Mouse (Mus musculus) hindbrain, embryonic 16.5 days (tissue): Measurements from ENCODE around the gene Psmb9. TPM values are rescaled to one million over a fixed set of nuclear protein-coding genes. Genes with fewer than 3 reads are reported as not detected.
"Not testable (repeated sequence)": the region's sequence is repeated elsewhere in the genome, so short reads cannot be mapped to it uniquely, and the experiment has no call there.

Experiments
- ATAC-seq: fragments of 200-750 bp; cut with Nextera tagmentation; 2 replicates; pipeline ENCODE4 v1.8.0; 2017; ENCODE audit warnings: moderate TSS enrichment, moderate library complexity
- H3K27ac ChIP-seq: fragments of 300-500 bp; sonication (generic); 2 replicates; pipeline ENCODE4 v1.5.1; 2014; ENCODE audit warnings: low read depth, mild to moderate bottlenecking, control low read depth, low read length, moderate library complexity
- H3K27me3 ChIP-seq: fragments of 300-500 bp; sonication (generic); replicated peaks from 2 replicates; pipeline ENCODE4 v1.6.1; 2014; ENCODE audit warnings: low read length; ENCODE audit not compliant: control insufficient read depth, insufficient read depth
- H3K36me3 ChIP-seq: fragments of 300-500 bp; sonication (generic); 2 replicates; pipeline ENCODE4 v1.6.1; 2014; ENCODE audit warnings: mild to moderate bottlenecking, low read length, moderate library complexity, mixed read lengths; ENCODE audit not compliant: control insufficient read depth, insufficient read depth
- H3K4me1 ChIP-seq: fragments of 300-500 bp; sonication (generic); 2 replicates; pipeline ENCODE4 v1.6.1; 2014; ENCODE audit warnings: low read depth, low read length; ENCODE audit not compliant: control insufficient read depth, insufficient read depth
- H3K4me2 ChIP-seq: fragments of 300-500 bp; sonication (generic); 2 replicates; pipeline ENCODE4 v1.6.1; 2014; ENCODE audit warnings: mild to moderate bottlenecking, low read length, control low read depth, moderate library complexity
- H3K4me3 ChIP-seq: fragments of 300-500 bp; sonication (generic); 2 replicates; pipeline ENCODE4 v1.5.1; 2014; ENCODE audit warnings: mild to moderate bottlenecking, low read length, control low read depth, moderate library complexity
- H3K9ac ChIP-seq: fragments of 300-500 bp; sonication (generic); 2 replicates; pipeline ENCODE4 v1.6.1; 2014; ENCODE audit warnings: low read depth, mild to moderate bottlenecking, control low read depth, low read length, moderate library complexity
- H3K9me3 ChIP-seq: fragments of 300-500 bp; sonication (generic); 2 replicates; pipeline ENCODE4 v1.6.1; 2014; ENCODE audit warnings: mild to moderate bottlenecking, low read length, moderate library complexity; ENCODE audit not compliant: control insufficient read depth
- WGBS: fragments of 180-500 bp; shearing (Covaris S2); extraction: QIAGEN DNeasy Blood & Tissue Kit; methylation state at CpG from one replicate; pipeline ENCODE4 v1.1.7; 2014; 5-methylcytosine and 5-hydroxymethylcytosine counted together
- polyA plus RNA-seq: library from polyadenylated mRNA; unstranded; fragments of >200 nt; fragmentation: Nextera tagmentation; extraction: Ambion mirVana; gene quantifications from 2 replicates; pipeline ENCODE4 v1.2.1, GENCODE M21; 2015

Psmb9 gene
- 1.8 and 2.2 TPM in 2 replicates for polyA plus RNA-seq

DNA sequence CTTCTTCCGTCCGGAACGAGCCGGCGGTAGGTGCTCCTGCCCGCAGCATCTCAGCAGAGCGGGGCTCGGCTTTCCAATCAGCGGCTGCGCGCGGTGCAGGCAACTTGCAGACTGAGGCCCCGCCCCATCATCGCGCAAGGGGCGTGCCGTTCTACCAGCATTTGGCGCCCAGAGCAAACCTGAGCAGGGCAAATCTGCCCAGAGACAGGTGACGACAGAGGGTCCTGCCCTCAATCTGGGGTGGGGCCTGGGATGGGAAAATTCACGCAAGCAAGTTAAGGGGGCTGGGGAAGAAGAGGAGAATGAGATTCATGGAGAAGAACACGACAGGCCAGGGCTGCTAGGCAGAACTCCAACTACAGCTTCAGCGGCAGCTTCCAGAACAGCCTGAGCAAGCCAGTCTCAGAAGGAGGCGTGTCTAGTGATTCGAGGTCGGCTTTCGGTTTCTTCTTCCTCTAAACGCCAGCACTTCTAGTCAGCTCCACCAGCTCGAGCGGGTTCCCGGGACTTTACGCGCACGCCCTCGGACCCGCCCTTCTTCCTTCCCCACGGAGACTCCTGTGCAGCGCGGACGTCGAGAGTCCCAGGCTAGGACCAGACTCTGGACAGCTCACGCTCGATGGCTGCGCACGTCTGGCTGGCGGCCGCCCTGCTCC lies at the start of gene Psmb9, which contains the start of gene Tap1:
TSS of gene Psmb9 (minus strand) at position 504 of the 656 bp plus-strand sequence.
TSS of gene Tap1 (plus strand) at position 293 of the 656 bp plus-strand sequence.
- under 1% methylated on average over 46 of the region's 46 CpGs for WGBS
- peak; percentile 97 for ATAC-seq
- Histone ChIP-seq H3K4me1 (peaks cover 12% of the 10 kb centered on the region), H3K4me3 (peak within 1 kb of the TSS; percentile 54), H3K4me2 (peak within 1 kb of the TSS; percentile 94), H3K9me3 (no peaks in the 10 kb centered on the region), H3K27ac (peak within 1 kb of the TSS; percentile 39; the same call in 1 of the 2 replicates), H3K27me3 (peaks cover 38% of the 10 kb centered on the region), H3K9ac (peak within 1 kb of the TSS; percentile 68), H3K36me3 (no peaks in the 10 kb centered on the region)

DNA sequence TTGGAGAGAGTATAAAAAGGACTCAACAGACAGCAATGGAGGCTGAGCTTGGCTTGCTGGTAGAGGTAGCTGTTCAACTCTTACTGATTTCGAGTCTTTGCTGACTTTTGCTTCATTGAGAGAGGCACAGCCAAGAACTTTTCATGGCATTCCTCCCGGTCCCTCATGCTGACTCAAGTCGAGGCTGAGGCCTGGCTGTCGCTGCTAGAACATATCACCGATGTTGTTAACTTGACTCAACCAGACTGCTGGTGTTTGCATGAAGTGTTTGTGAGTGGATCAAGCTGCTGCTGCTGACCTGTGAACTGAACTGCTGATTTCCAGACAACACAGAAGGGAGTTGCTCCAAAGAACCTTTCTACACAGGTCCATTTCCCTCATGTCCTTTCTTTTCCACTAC lies 49.1 kb upstream of the Psmb9 start:
- Histone ChIP-seq H3K9ac (no peak overlapping the region), H3K27ac (no peak overlapping the region), H3K4me1 (no peaks in the 10 kb centered on the region), H3K9me3 (peaks cover under 1% of the 10 kb centered on the region), H3K4me3 (no peak overlapping the region), H3K27me3 (no peaks in the 10 kb centered on the region), H3K4me2 (no peak overlapping the region), H3K36me3 (no peaks in the 10 kb centered on the region)
- no peak for ATAC-seq
- WGBS: 83% methylated on average over 5 of the region's 5 CpGs

DNA sequence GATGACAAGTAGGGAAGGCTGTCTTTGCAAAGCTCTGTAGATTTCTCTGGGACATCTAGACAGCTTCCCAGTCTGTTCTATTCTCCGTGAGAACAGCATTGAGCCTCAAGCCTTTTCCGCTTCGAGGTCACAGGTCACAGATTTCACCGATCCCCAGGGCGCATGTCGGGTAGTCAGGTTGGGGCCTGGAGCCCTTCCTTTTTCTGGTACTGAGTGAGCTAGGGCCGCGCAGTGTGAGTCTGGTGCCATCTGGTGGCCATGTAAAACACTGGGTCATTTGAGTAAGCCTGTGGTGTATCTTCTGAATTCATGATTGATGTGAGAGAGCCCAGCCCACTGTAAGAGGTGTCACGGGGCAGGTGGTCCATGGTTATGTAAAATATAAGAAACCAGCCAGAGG lies 47.4 kb upstream of the Psmb9 start:
- WGBS: 49% methylated on average over 9 of the region's 9 CpGs
- no peaks in the 10 kb centered on the region for H3K9me3 ChIP-seq
- H3K4me2 ChIP-seq: no peak overlapping the region
- no peaks in the 10 kb centered on the region for H3K27me3 ChIP-seq
- no peaks in the 10 kb centered on the region for H3K36me3 ChIP-seq
- H3K27ac ChIP-seq: no peak overlapping the region
- peak; percentile 74; the same call in 1 of the 2 replicates for ATAC-seq
- H3K9ac ChIP-seq: no peak overlapping the region
- H3K4me3 ChIP-seq: no peak overlapping the region
- no peaks in the 10 kb centered on the region for H3K4me1 ChIP-seq

DNA sequence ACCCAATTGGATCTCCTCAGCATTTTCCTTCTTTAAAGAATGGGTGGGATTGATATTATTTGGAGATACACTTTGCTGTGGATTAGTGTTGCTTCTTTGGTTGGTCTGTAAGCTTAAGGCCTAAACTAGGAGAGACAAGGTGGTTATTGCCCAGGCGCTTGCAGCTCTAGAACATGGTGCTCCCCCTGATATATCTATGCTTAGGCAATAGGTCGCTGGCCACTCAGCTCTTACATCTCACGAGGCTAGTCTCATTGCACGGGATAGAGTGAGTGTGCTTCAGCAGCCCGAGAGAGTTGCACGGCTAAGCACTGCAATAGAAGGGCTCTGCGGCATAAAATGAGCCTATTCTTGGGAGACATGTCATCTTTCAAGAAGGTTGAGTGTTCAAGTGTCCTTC lies 44.5 kb upstream of the Psmb9 start:
- not testable (repeated sequence) for H3K4me2 ChIP-seq, ATAC-seq, H3K27me3 ChIP-seq, H3K4me1 ChIP-seq, H3K9me3 ChIP-seq, H3K4me3 ChIP-seq, H3K27ac ChIP-seq, H3K36me3 ChIP-seq, H3K9ac ChIP-seq
- WGBS: 98% methylated on average over 3 of the region's 7 CpGs

DNA sequence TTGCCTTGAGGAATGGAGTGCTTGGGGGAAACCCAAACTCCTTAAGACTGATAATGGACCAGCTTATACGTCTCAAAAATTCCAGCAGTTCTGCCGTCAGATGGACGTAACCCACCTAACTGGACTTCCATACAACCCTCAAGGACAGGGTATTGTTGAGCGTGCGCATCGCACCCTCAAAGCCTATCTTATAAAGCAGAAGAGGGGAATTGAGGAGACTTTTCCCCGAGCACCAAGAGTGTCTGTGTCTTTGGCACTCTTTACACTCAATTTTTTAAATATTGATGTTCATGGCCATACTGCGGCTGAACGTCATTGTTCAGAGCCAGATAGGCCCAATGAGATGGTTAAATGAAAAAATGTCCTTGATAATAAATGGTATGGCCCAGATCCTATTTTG lies 43.4 kb upstream of the Psmb9 start:
- not testable (repeated sequence) for H3K9ac ChIP-seq, H3K27ac ChIP-seq, ATAC-seq, H3K27me3 ChIP-seq, H3K9me3 ChIP-seq, H3K4me2 ChIP-seq, H3K4me3 ChIP-seq, H3K36me3 ChIP-seq, H3K4me1 ChIP-seq
- 97% methylated on average over 4 of the region's 9 CpGs for WGBS

DNA sequence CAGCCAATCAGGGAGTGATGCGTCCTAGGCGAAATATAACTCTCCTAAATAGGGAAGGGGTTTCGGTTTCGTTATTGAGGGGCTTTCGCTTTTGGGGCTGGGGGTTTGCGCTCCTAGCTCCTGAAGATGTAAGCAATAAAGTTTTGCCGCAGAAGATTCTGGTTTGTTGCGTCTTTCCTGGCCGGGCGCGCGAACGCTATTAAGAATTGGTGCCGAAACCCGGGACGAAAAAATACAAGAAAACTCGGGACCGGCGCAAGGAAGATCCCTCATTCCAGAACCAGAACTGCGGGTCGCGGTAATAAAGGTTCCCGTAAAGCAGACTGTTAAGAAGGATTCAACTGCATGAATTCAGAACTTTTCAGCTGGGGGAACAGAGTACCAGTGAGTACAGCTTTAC lies 38.3 kb upstream of the Psmb9 start:
- not testable (repeated sequence) for H3K4me2 ChIP-seq, H3K36me3 ChIP-seq, H3K9ac ChIP-seq, H3K27me3 ChIP-seq, ATAC-seq, H3K27ac ChIP-seq, H3K9me3 ChIP-seq, H3K4me1 ChIP-seq, H3K4me3 ChIP-seq
- 97% methylated on average over 13 of the region's 23 CpGs for WGBS

DNA sequence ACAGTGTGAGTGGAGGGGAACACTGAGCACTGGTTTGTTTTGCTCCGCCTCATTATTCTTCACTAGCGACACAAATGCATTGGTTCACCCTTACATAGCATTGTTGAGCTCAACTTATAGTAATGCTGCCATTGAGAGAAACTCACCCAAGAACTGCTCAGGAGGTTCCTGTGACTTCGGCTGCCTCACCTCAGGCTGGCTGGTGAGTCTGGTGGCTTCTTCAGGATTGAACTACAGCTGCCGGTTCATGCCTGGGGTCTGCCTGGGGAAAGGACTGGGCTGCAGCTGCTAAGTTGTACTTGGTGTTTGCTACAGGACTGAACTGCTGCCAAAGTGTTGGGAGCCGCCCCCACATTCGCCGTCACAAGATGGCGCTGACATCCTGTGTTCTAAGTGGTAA lies 37.9 kb upstream of the Psmb9 start:
- 94% methylated on average over 8 of the region's 8 CpGs for WGBS
- Histone ChIP-seq H3K36me3 (no peaks in the 10 kb centered on the region), H3K27ac (no peak overlapping the region), H3K27me3 (no peaks in the 10 kb centered on the region), H3K9ac (no peak overlapping the region), H3K4me2 (no peak overlapping the region), H3K4me1 (no peaks in the 10 kb centered on the region), H3K9me3 (no peaks in the 10 kb centered on the region), H3K4me3 (no peak overlapping the region)
- ATAC-seq: no peak

DNA sequence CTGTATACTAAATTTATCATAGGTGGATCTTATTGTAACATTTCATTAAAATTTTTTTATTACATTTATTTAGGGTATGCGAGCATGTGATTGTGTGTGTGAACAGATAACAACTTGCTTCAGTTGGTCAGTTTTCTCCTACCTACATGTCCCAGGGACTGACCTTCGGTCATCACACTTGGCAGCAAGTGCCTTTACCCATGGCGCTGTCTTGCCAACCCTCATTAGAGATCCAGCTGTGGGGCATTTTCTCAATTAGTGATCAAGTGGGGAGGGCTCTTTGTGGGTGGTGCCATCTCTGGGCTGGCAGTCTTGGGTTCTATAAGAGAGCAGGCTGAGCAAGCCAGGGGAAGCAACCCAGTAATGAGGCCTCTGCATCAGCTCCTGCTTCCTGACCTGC lies 37.3 kb upstream of the Psmb9 start:
- Histone ChIP-seq H3K9ac (no peak overlapping the region), H3K27ac (no peak overlapping the region), H3K9me3 (no peaks in the 10 kb centered on the region), H3K4me3 (no peak overlapping the region), H3K36me3 (no peaks in the 10 kb centered on the region), H3K4me1 (no peaks in the 10 kb centered on the region), H3K27me3 (no peaks in the 10 kb centered on the region), H3K4me2 (no peak overlapping the region)
- ATAC-seq: no peak
- 95% methylated on average over 3 of the region's 3 CpGs for WGBS

DNA sequence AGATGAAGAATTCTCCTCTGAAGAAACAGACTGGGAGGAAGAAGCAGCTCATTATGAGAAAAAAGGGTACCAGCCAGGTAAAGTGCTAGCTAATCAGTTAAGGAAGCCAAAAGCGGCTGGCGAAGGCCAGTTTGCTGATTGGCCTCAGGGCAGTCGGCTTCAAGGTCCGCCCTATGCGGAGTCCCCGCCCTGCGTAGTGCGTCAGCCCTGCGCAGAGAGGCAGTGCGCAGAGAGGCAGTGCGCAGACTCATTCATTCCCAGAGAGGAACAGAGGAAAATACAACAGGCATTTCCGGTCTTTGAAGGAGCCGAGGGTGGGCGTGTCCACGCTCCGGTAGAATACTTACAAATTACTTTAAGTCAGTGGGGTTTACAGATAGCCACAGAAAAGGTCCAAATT lies 32.8 kb upstream of the Psmb9 start:
- H3K9me3 ChIP-seq, H3K4me3 ChIP-seq: not testable (repeated sequence)
- no CpG with 5 or more reads among the region's 16 CpGs for WGBS

More for the DNA sequence above, 32.8 kb upstream of the Psmb9 start:
- not testable (repeated sequence) for H3K27ac ChIP-seq, H3K4me2 ChIP-seq, ATAC-seq, H3K27me3 ChIP-seq, H3K36me3 ChIP-seq, H3K4me1 ChIP-seq, H3K9ac ChIP-seq
